In genomic region chr8:120261338-120262120, GRCm38 (mm10) we compare ENCODE assay signal across 9 mouse cellular contexts. TPM values are rescaled to one million over a fixed set of nuclear protein-coding genes. Genes with fewer than 3 reads are reported as not detected.
DNase-seq lines count a peak whose midpoint lies in the region; ATAC-seq and TF ChIP-seq lines count a peak whose summit lies in the region.
"Had no signal": no experiment of that assay in that cellular context is flagged by ENCODE, and none has a peak within 500 bp of the region (broad histone marks: within the 10 kb centered on the region; RNA-seq: fewer than 3 reads in every experiment).

No protein-coding gene starts in this region.

- DNase-seq in kidney, adult 8-10 months = no peak
- DNase-seq in kidney, postnatal 0 days (ENCODE audit: low spot score) = peak; percentile 92
- no peak for DNase-seq in urinary bladder, postnatal 25 days (ENCODE audit: low spot score)
- DNase-seq in right cerebral cortex, postnatal 25 days = no peak
- DNase-seq in frontal cortex, postnatal 36 days (ENCODE audit: low spot score in 2 of 2) = no peak
- DNase-seq: cerebellum, adult 8-10 months had no signal

- peak; percentile 44 for ATAC-seq in kidney, embryonic 14.5 days (ENCODE audit: low FRiP score, low TSS enrichment)
- no peak for ATAC-seq in embryonic facial prominence, embryonic 13.5 days (ENCODE audit: insufficient number of reproducible peaks, insufficient read depth, low FRiP score, low TSS enrichment, low read depth)
- ATAC-seq in kidney, postnatal 0 days (replicated peaks; ENCODE audit: low FRiP score, low read depth) = no peak; the same call in 1 of the 2 replicates

- H3K27ac ChIP-seq in kidney, embryonic 14.5 days (ENCODE audit: low read depth, low read length) = peak overlapping the region; percentile 60
- peak overlapping the region; percentile 62 for H3K27ac ChIP-seq in embryonic facial prominence, embryonic 13.5 days
- 0 out of 2 replicates have a peak overlapping the region, but pooled peaks have one; percentile 32 for H3K27ac ChIP-seq in kidney, postnatal 0 days

- no peak overlapping the region for H3K4me3 ChIP-seq in kidney, embryonic 14.5 days (ENCODE audit: low read length)
- no peak overlapping the region for H3K4me3 ChIP-seq in embryonic facial prominence, embryonic 13.5 days
- H3K4me3 ChIP-seq in kidney, postnatal 0 days (replicated peaks; ENCODE audit: low read depth, low read length) = no peak overlapping the region
- peak overlapping the region; percentile 3 for H3K4me3 ChIP-seq in myocyte

- no peak for TF ChIP-seq POLR2A in myocyte (IDR thresholded peaks at IDR 0.05; ENCODE audit: insufficient read length, low read depth)

- peaks cover 32% of the 10 kb centered on the region for H3K79me2 ChIP-seq in myocyte (ENCODE audit: control insufficient read depth, insufficient read depth)

- peaks cover 3% of the 10 kb centered on the region; the same call in 1 of the 2 replicates for H3K27me3 ChIP-seq in kidney, embryonic 14.5 days (ENCODE audit: control insufficient read depth, insufficient read depth, low read length)
- no peaks in the 10 kb centered on the region for H3K27me3 ChIP-seq in embryonic facial prominence, embryonic 13.5 days
- H3K27me3 ChIP-seq in kidney, postnatal 0 days (ENCODE audit: insufficient read depth, low read length) = 0 out of 2 replicates have a peak, but pooled peaks cover 4% of the 10 kb centered on the region
- no peaks in the 10 kb centered on the region for H3K27me3 ChIP-seq in myocyte (ENCODE audit: control insufficient read depth, insufficient read depth, insufficient read length)

- H3K36me3 ChIP-seq in kidney, embryonic 14.5 days (ENCODE audit: control insufficient read depth, insufficient read depth, low read length) = no peaks in the 10 kb centered on the region
- peaks cover 4% of the 10 kb centered on the region; the same call in 1 of the 2 replicates for H3K36me3 ChIP-seq in embryonic facial prominence, embryonic 13.5 days
- H3K36me3 ChIP-seq in kidney, postnatal 0 days (ENCODE audit: insufficient read depth, low read length) = no peaks in the 10 kb centered on the region
- no peaks in the 10 kb centered on the region for H3K36me3 ChIP-seq in myocyte (ENCODE audit: control insufficient read depth, insufficient read depth)

- peak overlapping the region; percentile 8 for H3K4me2 ChIP-seq in kidney, embryonic 14.5 days (replicated peaks; ENCODE audit: low read depth, low read length)
- H3K4me2 ChIP-seq in embryonic facial prominence, embryonic 13.5 days = peak overlapping the region; percentile 32; the same call in 1 of the 2 replicates
- H3K4me2 ChIP-seq in kidney, postnatal 0 days (ENCODE audit: low read length) = no peak overlapping the region
- peak overlapping the region; percentile 63 for H3K4me2 ChIP-seq in myocyte (ENCODE audit: low read depth)

- 12% methylated on average over 21 of the region's 21 CpGs for WGBS in kidney, embryonic 14.5 days
- 26% methylated on average over 21 of the region's 21 CpGs for WGBS in embryonic facial prominence, embryonic 13.5 days
- WGBS in kidney, postnatal 0 days = 19% methylated on average over 21 of the region's 21 CpGs

- no peak overlapping the region for H3K9ac ChIP-seq in kidney, embryonic 14.5 days (ENCODE audit: low read depth, low read length)
- 0 out of 2 replicates have a peak overlapping the region, but pooled peaks have one; percentile 17 for H3K9ac ChIP-seq in embryonic facial prominence, embryonic 13.5 days
- no peak overlapping the region for H3K9ac ChIP-seq in kidney, postnatal 0 days (ENCODE audit: low read depth, low read length)

- H3K4me1 ChIP-seq in kidney, embryonic 14.5 days (ENCODE audit: control insufficient read depth, insufficient read depth, low read length) = peaks cover 72% of the 10 kb centered on the region
- H3K4me1 ChIP-seq in embryonic facial prominence, embryonic 13.5 days = peaks cover 94% of the 10 kb centered on the region
- H3K4me1 ChIP-seq in kidney, postnatal 0 days (replicated peaks; ENCODE audit: insufficient read depth, low read length) = peaks cover 42% of the 10 kb centered on the region

- no peak for TF ChIP-seq CTCF in kidney, postnatal 0 days (IDR thresholded peaks at IDR 0.05; ENCODE audit: low read depth)

- no peaks in the 10 kb centered on the region for H3K9me3 ChIP-seq in kidney, embryonic 14.5 days (ENCODE audit: control insufficient read depth, low read length)
- no peaks in the 10 kb centered on the region for H3K9me3 ChIP-seq in embryonic facial prominence, embryonic 13.5 days
- H3K9me3 ChIP-seq in kidney, postnatal 0 days (replicated peaks; ENCODE audit: low read length) = no peaks in the 10 kb centered on the region

- H3ac ChIP-seq in myocyte (ENCODE audit: control insufficient read depth, insufficient read length) = no peak overlapping the region

TF ChIP-seq in myocyte, 11 proteins besides CTCF, POLR2A, EP300 and RAD21:
- TF ChIP-seq MYOG (IDR thresholded peaks at IDR 0.05; ENCODE audit: control insufficient read depth in 1 of 3, insufficient read depth in 1 of 3, insufficient read length in 2 of 3, low read depth in 2 of 3) (peak in 1 of 3 experiments; percentile 70), MYOD1 (IDR thresholded peaks at IDR 0.05; ENCODE audit: control insufficient read depth in 1 of 3, insufficient read length in 2 of 3, low read depth in 2 of 3) (peak in 2 of 3 experiments; percentile 22 to 31), TCF12 (IDR thresholded peaks at IDR 0.05; ENCODE audit: insufficient read depth, poor library complexity, severe bottlenecking) (no peak), POLR2AphosphoS2 (IDR thresholded peaks at IDR 0.05; ENCODE audit: insufficient read length, low read depth) (no peak)

RNA-seq across cellular contexts. Expression of gene Gse1, which starts 33.3 kb away (rescaled TPM):
- 11.3 and 12.1 TPM in 2 replicates for polyA plus RNA-seq in kidney, embryonic 14.5 days (2014; fragmentation: Nextera tagmentation; extraction: Ambion mirVana)
- 6.4 and 8.6 TPM in 2 replicates for polyA plus RNA-seq in embryonic facial prominence, embryonic 13.5 days (2015; fragmentation: Nextera tagmentation; extraction: Ambion mirVana)
- 5.9 and 8.4 TPM in 2 replicates for polyA plus RNA-seq in kidney, postnatal 0 days (2015; fragmentation: Nextera tagmentation; extraction: Ambion mirVana)
- polyA plus RNA-seq in myocyte (2012; fragmentation: generic; extraction: Trizol) = 14.7 TPM
